Mouse (Mus musculus) heart, postnatal 36 days (tissue): ENCODE results near the gene Hps4. TPM values are rescaled to one million over a fixed set of nuclear protein-coding genes. Genes with fewer than 3 reads are reported as not detected.
A peak's percentile ranks its signal among the peaks of the same experiment; 100 is the strongest.

Source experiments
- DNase-seq, 2 experiments: peaks; one replicate each; pipeline ENCODE4 v3.0.0; 2021 to 2022
- intact Hi-C: fragments of 180-260 bp; cut with DNase I; formaldehyde crosslinking; loops from one replicate; pipeline ENCODE4 v1.15.1; 2025
- total RNA-seq, 2 experiments: library from RNA; stranded (reverse); gene quantifications; 2 replicates each; pipeline ENCODE4 v1.2.3; 2021

Hps4 gene
- total RNA-seq, 2 experiments from 2014 or later, result 12.4 to 12.5 TPM

- intact Hi-C loops, result no loop called here
- no peak for DNase-seq
Observed at GRCm38 (mm10) chr5:112320936-112321335, 21.9 kb upstream of the Hps4 start.

GRCm38 (mm10) chr5:112321376-112321775 is 21.5 kb upstream of the Hps4 start:
- no peak for DNase-seq
- intact Hi-C loops, result no loop called here

GRCm38 (mm10) chr5:112323246-112323645 is 19.6 kb upstream of the Hps4 start:
- intact Hi-C loops, result no loop called here
- no peak for DNase-seq

GRCm38 (mm10) chr5:112324637-112325545 is 18.0 kb upstream of the Hps4 start:
- intact Hi-C loops, result loop anchor here (2.0 kb wide), 1 partner anchor 40 kb away; no protein-coding TSS in a partner anchor
- DNase-seq, result peak in 1 of 2 experiments; percentile 48

GRCm38 (mm10) chr5:112325546-112326445 is 17.1 kb upstream of the Hps4 start, which contains the start of gene Tfip11:
Tfip11 (plus strand) TSS chr5:112326358.
- DNase-seq, result peak; percentile 97
- intact Hi-C loops, result loop anchor here (1.0 to 2.0 kb wide), 4 partner anchors 17 to 85 kb away; partner anchors contain the start of gene Tpst2

- DNase-seq, result no peak
- intact Hi-C loops, result loop anchor here (1.0 to 2.0 kb wide), 3 partner anchors 16 to 86 kb away; partner anchors contain the start of gene Tpst2
Observed at GRCm38 (mm10) chr5:112326446-112327009, 16.4 kb upstream of the Hps4 start.

GRCm38 (mm10) chr5:112327854-112328253 is 15.0 kb upstream of the Hps4 start:
- intact Hi-C loops, result loop anchor here (2.0 kb wide), 2 partner anchors 51 to 87 kb away; partner anchors contain the start of gene Tpst2
- DNase-seq, result no peak

GRCm38 (mm10) chr5:112329805-112330564 is 12.9 kb upstream of the Hps4 start:
- intact Hi-C loops, result no loop called here
- DNase-seq, result no peak

- DNase-seq, result peak; percentile 54 to 71
- intact Hi-C loops, result loop anchor here (1.0 kb wide), 1 partner anchor 95 kb away; no protein-coding TSS in a partner anchor
Observed at GRCm38 (mm10) chr5:112335473-112335872, 7.4 kb upstream of the Hps4 start.

GRCm38 (mm10) chr5:112337004-112337403 is 5.9 kb upstream of the Hps4 start:
- no peak for DNase-seq
- intact Hi-C loops, result no loop called here

- DNase-seq, result no peak
- intact Hi-C loops, result no loop called here
Observed at GRCm38 (mm10) chr5:112339215-112339614, 3.7 kb upstream of the Hps4 start.

GRCm38 (mm10) chr5:112343205-112343595 is 317 bp downstream of the Hps4 start:
- intact Hi-C loops, result loop anchor here (5.0 kb wide), 2 partner anchors 66 to 84 kb away; partner anchors contain the start of gene Tpst2
- no peak for DNase-seq

- intact Hi-C loops, result loop anchor here (5.0 kb wide), 2 partner anchors 67 to 83 kb away; partner anchors contain the start of gene Tpst2
- DNase-seq, result no peak
Observed at GRCm38 (mm10) chr5:112344092-112344960, 1.4 kb downstream of the Hps4 start.

GRCm38 (mm10) chr5:112346211-112346965 is 3.5 kb downstream of the Hps4 start:
- intact Hi-C loops, result no loop called here
- DNase-seq, result peak in 1 of 2 experiments; percentile 11

- no peak for DNase-seq
- intact Hi-C loops, result no loop called here
Observed at GRCm38 (mm10) chr5:112349169-112349568, 6.3 kb downstream of the Hps4 start.

- peak in 1 of 2 experiments; percentile 16 for DNase-seq
- intact Hi-C loops, result no loop called here
Observed at GRCm38 (mm10) chr5:112355493-112355892, 12.6 kb downstream of the Hps4 start.

- intact Hi-C loops, result loop anchor here (1.0 kb wide), 1 partner anchor 85 kb away; no protein-coding TSS in a partner anchor
- no peak for DNase-seq
Observed at GRCm38 (mm10) chr5:112355910-112356309, 13.0 kb downstream of the Hps4 start, which contains the start of gene Gm6583. Gm6583 (minus strand) TSS chr5:112356033.
